Mouse (Mus musculus) liver, embryonic 14.5 days (tissue): ENCODE data around the gene Paip2b.

Experiments used
- CTCF ChIP-seq: IDR thresholded peaks from 2 replicates; pipeline ENCODE4 v1.5.1; 2016; ENCODE audit warnings: antibody characterized with exemption, low read depth, control low read depth
- EP300 ChIP-seq: IDR thresholded peaks from 2 replicates; pipeline ENCODE4 v1.6.1; 2016; ENCODE audit warnings: antibody characterized with exemption, low read depth

- no peak for TF ChIP-seq CTCF
- no peak for TF ChIP-seq EP300
Measured at GRCm38 (mm10) chr6:83821856-83822255, 9.7 kb downstream of the Paip2b start.
